Mouse (Mus musculus) layer of hippocampus, adult 9-11 months (tissue): ENCODE data around the gene Chrm4.
A peak's percentile ranks its signal among the peaks of the same experiment; 100 is the strongest.

Experiments
- DNase-seq: peaks from one replicate; pipeline ENCODE4 v3.0.0; 2022

The Chrm4 gene

GRCm38 (mm10) chr2:91926949-91927348 lies at the start of gene Chrm4:
Chrm4 (plus strand) TSS chr2:91927249.
- no peak for DNase-seq

- DNase-seq = no peak
These were observed 48.5 kb upstream of the Chrm4 start for GRCm38 (mm10) chr2:91878387-91879180.

- DNase-seq = peak; percentile 55
These were observed 43.1 kb upstream of the Chrm4 start for GRCm38 (mm10) chr2:91883961-91884360.

GRCm38 (mm10) chr2:91884616-91885015 lies 42.4 kb upstream of the Chrm4 start:
- DNase-seq = no peak

GRCm38 (mm10) chr2:91894716-91895115 lies 32.3 kb upstream of the Chrm4 start:
- DNase-seq = no peak

GRCm38 (mm10) chr2:91895401-91895800 lies 31.6 kb upstream of the Chrm4 start:
- DNase-seq = no peak

DNA sequence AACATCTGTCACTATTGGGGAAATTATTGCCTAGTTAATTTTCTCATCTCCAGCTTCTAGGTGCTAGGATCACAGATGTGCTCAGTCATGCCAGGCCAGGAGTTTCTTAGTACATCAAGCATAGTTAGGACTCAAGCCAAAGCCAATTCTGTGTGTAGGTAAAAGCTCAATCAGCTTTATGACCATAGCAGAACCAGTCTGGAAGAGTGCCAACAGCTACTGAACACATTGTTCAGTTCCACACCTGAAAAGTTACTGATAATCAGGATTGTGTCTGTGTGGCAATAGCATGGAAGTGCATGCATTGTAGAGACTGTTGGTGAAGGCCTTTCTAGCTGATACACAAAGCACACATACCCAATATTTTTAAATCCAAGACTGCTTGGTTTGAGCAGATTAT lies 29.1 kb upstream of the Chrm4 start:
- no peak for DNase-seq

GRCm38 (mm10) chr2:91899141-91899540 lies 27.9 kb upstream of the Chrm4 start:
- DNase-seq = no peak

DNA sequence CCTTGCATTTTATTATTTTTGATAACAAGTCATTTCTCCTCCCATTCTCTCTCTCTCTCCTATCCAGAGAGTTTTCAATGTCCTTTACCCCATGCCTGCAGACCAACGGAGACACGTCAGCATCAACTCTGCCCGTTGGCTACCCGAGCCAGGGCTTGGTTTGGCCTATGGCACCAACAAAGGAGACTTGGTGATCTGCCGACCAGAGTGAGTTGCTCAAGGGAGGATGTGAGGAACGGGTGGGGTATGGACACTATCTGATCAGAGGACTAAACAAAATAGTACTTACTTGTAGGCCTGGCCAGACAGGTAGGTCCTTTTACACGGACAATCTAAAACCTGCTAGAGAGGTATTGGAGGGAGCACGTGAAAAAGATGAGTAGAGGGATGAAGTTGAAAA lies 26.6 kb upstream of the Chrm4 start:
- no peak for DNase-seq

- no peak for DNase-seq
These were observed 24.7 kb upstream of the Chrm4 start for GRCm38 (mm10) chr2:91902336-91902735.

GRCm38 (mm10) chr2:91903171-91903925 lies 23.7 kb upstream of the Chrm4 start:
- DNase-seq = no peak

- no peak for DNase-seq
These were observed 22.3 kb upstream of the Chrm4 start for GRCm38 (mm10) chr2:91904618-91905307.

DNA sequence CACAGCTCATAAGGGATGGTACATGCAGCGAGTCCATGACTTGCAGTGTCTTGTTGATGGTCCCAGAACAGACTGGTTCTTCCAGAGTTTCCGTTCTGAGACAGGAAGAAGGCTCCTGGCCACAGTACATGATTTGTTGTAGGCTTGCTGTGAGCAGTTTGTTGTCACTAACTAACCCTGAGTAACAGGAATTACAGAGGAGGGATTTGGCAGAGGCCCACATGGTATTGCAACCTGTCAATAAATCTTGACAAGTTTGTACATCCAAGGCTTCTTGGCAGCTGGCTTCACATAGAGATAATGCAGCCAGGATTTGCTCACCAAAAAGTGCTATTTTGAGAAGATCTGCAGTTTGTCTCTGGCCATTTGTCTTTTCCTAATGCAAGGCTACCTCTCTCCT lies 20.9 kb upstream of the Chrm4 start:
- peak; percentile 41 for DNase-seq

DNA sequence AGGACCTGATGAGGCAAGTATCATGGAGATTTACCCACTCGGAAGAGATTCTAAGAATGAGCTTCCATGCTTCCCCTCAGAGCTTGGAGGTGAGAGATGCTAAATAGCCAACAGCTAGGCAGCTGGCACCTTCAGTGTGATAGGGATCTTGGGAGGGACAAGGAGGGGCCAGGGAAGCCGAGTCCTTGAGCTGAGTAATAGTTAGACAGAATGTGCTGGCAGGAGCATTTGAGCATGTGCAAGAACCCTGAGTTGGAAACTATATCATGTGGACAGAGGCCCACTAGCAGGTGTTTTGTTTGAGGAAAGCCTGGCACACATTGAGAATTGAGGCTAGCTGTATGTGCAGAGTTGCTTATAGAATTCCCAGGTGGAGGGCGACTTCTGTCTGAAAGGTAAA lies 14.4 kb upstream of the Chrm4 start:
- no peak for DNase-seq

- no peak for DNase-seq
These were observed 13.5 kb upstream of the Chrm4 start for GRCm38 (mm10) chr2:91913328-91914110.

GRCm38 (mm10) chr2:91916346-91916977 lies 10.6 kb upstream of the Chrm4 start:
- no peak for DNase-seq

GRCm38 (mm10) chr2:91917096-91917495 lies 10.0 kb upstream of the Chrm4 start:
- no peak for DNase-seq

GRCm38 (mm10) chr2:91920130-91920529 lies 6.9 kb upstream of the Chrm4 start:
- no peak for DNase-seq

- peak; percentile 23 for DNase-seq
These were observed 5.8 kb upstream of the Chrm4 start for GRCm38 (mm10) chr2:91921181-91921789.

DNA sequence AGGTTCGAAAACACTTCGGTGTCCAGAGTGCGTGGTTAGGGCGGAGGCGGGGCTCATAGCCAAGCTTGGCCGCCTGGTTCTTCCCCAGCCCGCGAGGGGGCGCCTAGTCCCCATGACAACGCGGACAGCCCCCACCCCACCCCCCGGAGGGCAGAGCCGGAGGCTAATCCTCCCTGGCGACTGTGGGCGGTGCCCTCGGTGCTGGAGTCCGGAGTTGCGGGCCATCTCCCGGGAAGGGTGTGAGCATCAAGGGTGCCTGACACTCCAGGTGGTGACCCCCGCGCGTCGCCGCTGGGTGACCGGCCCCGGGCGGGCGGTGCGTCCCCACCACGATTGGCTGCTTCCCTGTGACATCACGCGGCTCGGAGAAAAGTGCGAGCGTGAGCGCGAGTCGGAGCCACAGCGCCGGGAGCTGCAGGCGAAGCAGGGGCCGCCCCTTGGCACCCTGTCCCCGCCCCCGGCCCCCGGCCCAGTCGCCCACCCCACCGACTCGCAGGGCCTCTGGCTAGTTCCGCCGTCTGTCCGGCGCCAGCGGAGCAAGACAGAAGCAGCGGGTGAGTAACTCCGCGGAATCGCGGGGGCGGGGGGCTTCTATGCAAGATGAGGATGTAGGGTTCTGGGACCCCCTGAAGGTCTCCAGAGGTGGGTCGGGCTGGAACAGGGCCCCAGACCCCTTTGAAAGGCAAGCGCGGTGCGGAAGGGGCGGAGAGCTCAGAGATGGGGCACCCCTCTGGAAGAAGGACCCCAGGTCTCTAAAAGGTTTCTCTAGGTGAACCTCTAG lies 5.1 kb upstream of the Chrm4 start:
- DNase-seq = peak; percentile 73
